Mouse (Mus musculus): ENCODE measurements around the gene Clgn.
"Not testable (repeated sequence)": the region's sequence is repeated elsewhere in the genome, so short reads cannot be mapped to it uniquely, and the experiment has no call there.

The Clgn gene

GRCm38 (mm10) chr8:83423032-83423825 is 33.6 kb downstream of the Clgn start:
- DNase-seq (ENCODE audit: low read depth, low spot score): no peak

GRCm38 (mm10) chr8:83425202-83425601 is 35.5 kb downstream of the Clgn start:
- DNase-seq (ENCODE audit: low read depth, low spot score): no peak

- DNase-seq (ENCODE audit: low read depth, low spot score): no peak
Measured at GRCm38 (mm10) chr8:83426104-83426759, 36.6 kb downstream of the Clgn start.

GRCm38 (mm10) chr8:83426949-83427348 is 37.3 kb downstream of the Clgn start:
- DNase-seq (ENCODE audit: low read depth, low spot score): no peak

- DNase-seq (ENCODE audit: low read depth, low spot score): not testable (repeated sequence)
Measured at GRCm38 (mm10) chr8:83428621-83429020, 39.0 kb downstream of the Clgn start.

GRCm38 (mm10) chr8:83429071-83429524 is 39.4 kb downstream of the Clgn start:
- no peak for DNase-seq (ENCODE audit: low read depth, low spot score)

GRCm38 (mm10) chr8:83437077-83437476 is 47.4 kb downstream of the Clgn start:
- no peak for DNase-seq (ENCODE audit: low read depth, low spot score)

GRCm38 (mm10) chr8:83441656-83442242 is 52.1 kb downstream of the Clgn start:
- DNase-seq (ENCODE audit: low read depth, low spot score): no peak

- peak; percentile 98 for DNase-seq (ENCODE audit: low read depth, low spot score)
Measured at GRCm38 (mm10) chr8:83442243-83443051, 52.8 kb downstream of the Clgn start.

GRCm38 (mm10) chr8:83443052-83443400 is 53.4 kb downstream of the Clgn start:
- no peak for DNase-seq (ENCODE audit: low read depth, low spot score)

GRCm38 (mm10) chr8:83449960-83450359 is 60.3 kb downstream of the Clgn start:
- no peak for DNase-seq (ENCODE audit: low read depth, low spot score)

GRCm38 (mm10) chr8:83451056-83451455 is 61.4 kb downstream of the Clgn start:
- DNase-seq (ENCODE audit: low read depth, low spot score): peak; percentile 38

- DNase-seq (ENCODE audit: low read depth, low spot score): no peak
Measured at GRCm38 (mm10) chr8:83457121-83457520, 67.5 kb downstream of the Clgn start.

- no peak for DNase-seq (ENCODE audit: low read depth, low spot score)
Measured at GRCm38 (mm10) chr8:83458222-83458621, 68.6 kb downstream of the Clgn start, which contains the start of gene Scoc. Scoc (minus strand) TSS chr8:83458391.

GRCm38 (mm10) chr8:83459606-83460005 is 69.9 kb downstream of the Clgn start:
- no peak for DNase-seq (ENCODE audit: low read depth, low spot score)

All from retina, postnatal 7 days (tissue).